Mouse (Mus musculus) spleen, postnatal 10 days (tissue): Measurements from ENCODE around the gene Cnfn.

Experiments used
- DNase-seq, 2 experiments: peaks; one replicate each; pipeline ENCODE4 v3.0.0; 2021 to 2022; ENCODE audit warnings: low spot score in 2 of 2

Cnfn gene

DNA sequence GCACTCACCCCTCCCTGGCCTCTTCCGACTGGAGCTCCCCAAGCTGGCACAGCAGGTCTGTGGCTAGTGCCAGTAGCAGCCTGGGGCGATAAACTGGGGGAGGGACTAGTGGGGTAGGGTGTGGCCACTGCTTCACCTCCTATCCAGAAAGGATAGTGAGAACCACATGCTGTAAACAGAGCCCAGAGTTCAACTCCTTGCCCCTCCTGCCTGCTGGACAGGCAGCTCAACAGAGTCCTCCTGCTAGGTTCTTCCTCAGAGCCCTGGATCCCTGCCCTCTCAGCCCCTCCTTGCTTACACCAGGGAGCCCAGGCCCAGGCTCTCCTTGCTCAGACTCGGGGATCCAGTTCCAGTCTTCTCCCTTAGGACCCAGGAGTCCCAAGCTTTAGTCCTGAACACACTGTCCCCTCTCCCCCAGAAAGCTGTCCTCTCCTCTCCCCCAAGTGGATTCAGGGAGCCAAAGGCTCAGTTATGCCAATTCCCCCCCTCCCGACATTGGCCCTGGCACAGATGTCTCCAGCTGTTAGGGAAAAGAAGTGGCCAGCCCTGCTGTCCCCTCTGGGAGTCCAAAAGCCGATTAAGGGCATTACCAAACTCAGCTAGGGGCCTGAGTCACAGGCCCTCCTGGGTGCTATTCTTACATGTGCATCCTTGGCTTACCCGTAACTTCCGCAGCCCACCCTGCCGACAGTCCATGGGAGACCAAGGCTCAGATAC, 20.7 kb upstream of the Cnfn start:
- peak in 1 of 2 experiments; percentile 72 for DNase-seq

DNA sequence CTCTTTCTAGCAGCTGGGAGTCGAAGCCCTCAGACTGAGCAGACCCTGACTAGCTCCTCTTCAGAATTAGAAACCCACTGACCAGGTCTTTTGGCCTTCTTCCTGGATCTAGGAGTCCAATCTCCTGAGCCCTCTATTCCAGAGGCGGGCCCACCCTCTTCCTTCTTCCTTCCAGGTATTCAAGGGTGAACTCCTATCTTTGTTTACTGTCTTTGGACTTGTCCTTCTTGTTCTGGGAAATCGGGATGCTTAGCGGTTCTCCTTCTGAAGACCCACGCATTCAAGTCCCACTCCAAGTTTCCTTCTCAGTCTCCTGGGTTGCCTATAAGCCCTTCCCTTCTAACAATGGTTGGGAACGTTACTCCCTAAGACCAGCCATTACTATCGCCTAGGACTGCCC, 19.4 kb upstream of the Cnfn start:
- no peak for DNase-seq

DNA sequence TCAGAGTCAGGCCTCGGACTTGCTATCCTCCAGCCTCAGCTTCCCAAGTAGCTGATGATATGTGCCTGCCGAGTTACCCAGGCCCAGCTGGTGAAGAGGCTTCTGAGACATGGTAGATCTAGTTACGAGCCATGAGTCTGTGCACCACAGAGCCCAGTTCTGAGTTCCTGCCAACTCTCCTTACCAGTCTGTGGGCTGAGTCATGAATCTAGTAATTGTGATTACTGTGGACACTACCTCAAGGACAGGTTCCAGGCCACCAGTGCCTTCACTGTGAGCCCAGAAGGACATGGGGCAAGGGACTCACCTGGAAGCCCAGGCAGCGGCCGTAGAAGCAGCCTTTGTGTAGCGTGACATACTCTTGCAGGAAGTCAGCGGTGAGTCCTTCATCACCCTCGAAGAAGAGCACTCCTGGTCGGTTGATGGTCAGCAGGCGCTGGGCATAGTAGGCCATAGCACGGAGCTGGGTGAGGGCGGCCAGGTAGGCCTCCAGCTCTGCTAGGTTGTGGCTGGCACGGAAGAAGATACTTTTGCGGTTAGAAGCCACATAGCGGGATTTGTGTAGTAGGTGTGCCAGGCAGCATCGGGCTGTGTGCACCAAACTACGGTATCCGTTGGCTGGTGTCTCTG, 18.4 kb upstream of the Cnfn start:
- no peak for DNase-seq

DNA sequence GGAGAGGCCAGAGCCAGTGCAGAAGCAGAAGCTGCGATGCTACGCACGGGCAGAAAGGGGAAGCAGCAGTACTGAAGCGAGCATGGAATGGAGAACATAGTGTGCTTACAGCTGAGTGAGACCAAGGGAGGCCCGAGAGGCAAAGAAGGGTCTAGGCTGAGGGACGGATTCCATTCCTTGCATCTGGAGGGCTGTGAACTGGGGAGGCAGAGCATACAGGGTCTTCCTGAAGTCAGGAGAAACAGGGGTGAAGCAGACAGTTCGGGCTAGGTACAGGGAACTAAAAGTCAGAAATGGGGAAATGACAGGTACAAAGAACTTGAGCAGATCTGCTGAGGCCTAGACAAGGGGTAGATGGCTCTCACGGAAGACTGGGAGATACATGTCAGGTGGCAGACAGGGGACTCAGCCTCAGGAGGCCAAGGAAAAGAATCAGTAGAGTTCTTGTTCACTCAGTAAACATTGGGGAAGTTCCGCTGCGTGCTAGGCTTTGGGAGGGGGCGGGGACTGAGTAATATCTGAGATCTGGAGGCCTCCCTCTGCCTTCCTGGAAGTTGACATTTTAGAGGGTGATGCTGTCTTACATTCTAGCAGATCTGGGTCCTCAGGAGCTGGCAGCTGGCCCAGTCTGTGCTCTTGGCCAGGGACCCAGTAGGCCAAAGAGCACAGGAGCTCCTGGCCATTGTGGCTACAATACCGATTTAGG, 16.5 kb upstream of the Cnfn start:
- DNase-seq = peak in 1 of 2 experiments; percentile 62

DNA sequence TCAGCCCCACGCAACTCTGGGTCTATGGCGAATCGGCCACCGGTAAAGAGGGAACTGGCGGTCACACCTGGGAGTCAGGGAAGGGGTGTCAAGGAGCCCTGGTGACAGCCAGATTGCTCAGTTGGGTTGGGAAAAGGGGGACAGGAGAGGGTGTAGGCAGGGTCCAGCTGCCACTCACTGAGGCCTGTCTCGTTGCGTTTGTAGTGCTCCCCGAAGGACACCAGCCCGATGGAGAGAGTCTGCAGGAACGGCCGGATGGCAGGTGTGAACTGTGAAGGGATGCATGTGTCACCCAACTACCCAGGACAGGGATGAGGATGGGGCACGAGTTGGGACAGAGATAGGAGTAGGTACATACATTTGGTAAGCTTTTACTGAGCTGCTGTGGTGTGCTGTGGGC, 15.7 kb upstream of the Cnfn start:
- DNase-seq = no peak

DNA sequence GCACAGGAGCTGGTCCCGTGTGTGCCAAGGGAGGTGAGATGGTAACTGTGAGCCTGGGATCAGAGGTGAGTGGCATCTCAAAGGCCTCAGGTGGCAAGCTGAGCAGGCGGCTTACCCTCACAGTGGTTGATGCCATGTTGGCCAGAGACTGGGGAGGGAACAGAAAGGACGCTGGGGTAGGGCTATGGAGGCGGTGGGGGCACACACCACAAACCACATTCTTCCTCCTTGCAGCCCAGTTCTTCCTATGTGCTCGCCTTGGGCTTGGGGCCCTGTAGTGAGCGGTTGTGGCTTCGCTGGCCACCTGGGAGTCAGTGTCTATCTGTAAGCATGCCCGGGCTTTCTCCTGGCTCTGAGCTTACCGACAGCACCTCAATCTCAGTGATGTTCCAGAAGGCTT, 15.3 kb upstream of the Cnfn start:
- no peak for DNase-seq

DNA sequence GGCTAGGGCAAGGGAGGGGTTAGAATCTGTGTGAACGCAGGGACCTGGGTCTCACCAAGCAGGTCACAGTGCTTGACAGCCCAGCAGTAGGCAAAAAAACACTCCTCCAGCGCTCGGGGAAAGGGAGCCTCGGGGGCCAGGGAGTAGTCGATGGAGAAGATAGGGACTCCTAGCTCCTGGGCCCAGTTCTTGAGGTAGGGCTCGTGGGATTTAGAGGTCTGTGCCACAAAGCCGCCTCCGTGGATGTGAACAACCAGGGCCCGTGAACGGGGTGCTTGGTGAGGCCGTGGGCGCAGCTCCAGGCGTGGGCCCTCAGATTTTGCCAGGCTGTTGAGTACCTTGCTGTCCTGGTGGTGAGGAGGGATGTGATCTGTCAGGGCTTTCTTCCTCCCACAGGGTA, 14.8 kb upstream of the Cnfn start:
- no peak for DNase-seq

DNA sequence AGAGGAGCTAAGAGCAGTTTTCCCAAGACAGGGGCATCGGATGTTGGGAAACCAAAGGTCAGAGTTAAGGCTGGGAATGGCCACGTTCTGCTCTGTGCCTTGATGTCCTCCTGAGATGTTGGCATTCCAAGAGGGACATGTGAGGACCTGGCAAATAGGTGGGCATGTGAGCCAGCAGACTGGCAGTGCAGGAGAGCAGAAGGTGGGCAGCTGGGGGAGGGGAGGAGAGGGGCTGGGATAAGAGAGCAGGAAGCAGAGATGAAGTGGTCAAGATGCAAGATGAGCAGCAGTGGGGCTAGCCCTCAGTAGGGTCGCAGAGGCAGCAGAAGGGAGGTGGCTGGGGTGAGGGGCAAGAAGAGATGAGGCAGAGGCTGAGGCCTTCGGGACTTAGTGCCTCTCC, 14.4 kb upstream of the Cnfn start:
- no peak for DNase-seq

DNA sequence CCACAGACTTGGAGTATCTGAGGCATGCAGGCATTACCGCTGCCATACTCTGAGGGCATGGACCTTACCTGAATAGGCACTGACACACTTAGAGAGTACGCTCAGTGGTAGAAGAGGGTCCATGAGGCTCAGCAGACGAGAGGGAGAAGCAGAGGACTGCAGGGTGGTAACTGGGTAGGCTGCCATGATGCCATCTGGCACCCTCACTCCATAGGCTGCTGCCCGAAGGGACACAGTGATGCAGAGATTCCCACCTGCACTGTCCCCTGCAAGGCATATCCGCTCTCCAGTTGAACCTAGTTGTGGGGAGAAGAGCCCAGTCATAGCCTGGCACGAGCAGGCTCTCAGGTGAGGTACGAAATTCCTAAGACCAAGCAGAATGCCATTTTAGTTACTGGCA, 13.9 kb upstream of the Cnfn start:
- no peak for DNase-seq

DNA sequence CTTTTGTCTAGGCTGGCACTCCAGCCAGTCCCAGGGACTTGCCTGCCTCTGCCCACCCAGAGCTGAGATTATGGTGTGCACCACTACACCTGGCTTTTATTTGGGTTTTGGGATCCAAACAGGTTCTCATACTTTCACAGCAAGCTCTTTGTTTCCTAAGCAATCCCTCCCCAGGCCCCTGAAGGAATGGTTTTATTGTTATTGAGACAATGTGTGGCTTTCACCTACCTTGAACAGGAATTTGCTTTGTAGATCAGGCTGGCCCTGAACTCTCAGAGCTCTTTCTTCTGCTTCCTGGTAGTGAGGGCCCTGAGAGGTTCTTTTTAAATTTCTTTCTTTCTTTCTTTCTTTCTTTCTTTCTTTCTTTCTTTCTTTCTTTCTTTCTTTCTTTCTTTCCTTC, 13.0 kb upstream of the Cnfn start:
- DNase-seq = no peak

DNA sequence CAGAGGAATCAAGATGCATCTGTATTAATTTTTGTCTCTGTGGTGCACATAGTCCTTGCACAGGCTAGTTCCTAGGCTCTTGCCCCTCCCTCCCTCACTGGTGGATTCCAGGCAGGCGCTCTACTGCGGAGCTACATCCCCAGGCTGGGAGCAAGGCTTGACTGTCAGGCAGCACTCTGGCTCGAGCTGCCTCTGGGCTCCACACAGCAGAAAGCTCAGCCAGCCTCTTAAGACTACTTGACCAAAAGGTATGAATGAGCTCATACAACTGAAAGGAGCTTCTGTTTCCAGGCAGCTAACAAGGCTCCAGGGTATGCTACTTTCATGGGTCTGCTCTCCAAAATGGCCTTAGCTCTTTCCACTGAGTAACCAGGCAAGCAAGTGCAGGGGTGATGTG, 11.8 kb upstream of the Cnfn start:
- no peak for DNase-seq

DNA sequence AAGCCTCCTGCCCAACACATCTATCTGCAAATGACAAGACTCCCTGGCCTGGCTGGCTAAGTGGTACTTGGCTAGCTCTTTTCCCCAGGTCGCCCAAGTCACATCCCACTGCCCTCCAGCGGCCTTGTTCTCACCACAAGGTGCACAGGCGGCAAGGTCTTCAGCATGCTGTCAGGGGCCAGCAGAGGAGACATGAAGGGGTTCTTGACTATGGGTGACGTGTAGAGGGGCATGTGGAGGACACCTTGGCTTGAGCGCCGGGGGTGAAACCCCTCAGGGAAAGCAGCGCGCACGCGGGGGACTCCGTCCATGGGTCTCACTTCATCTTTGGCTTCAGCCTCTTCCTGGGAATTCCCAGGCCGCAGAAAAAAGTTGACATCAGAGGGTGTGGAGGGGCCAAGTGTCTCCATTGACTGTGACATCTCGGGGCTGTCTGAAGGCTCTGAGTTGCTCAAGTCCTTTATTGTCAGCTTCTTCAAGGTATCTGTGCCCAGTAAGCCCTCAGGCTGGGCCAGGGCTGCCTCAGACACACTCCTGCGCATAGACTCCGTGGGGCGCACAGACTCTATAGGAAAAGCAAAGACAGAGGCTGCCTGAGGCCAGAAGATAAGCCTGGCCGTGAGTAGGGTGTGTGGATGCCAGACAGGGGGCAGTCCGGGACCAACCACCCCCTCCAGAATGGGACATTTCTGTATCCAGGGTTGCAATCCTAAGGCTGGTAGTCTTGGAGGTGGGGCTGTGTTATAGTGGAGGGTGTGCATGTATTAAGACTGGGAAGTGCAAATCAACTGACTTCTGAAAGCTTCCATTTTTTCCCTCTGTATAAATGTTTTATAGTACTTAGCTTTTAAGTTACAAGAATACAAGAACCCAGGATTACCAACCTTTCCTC, 11.1 kb upstream of the Cnfn start:
- DNase-seq = no peak

DNA sequence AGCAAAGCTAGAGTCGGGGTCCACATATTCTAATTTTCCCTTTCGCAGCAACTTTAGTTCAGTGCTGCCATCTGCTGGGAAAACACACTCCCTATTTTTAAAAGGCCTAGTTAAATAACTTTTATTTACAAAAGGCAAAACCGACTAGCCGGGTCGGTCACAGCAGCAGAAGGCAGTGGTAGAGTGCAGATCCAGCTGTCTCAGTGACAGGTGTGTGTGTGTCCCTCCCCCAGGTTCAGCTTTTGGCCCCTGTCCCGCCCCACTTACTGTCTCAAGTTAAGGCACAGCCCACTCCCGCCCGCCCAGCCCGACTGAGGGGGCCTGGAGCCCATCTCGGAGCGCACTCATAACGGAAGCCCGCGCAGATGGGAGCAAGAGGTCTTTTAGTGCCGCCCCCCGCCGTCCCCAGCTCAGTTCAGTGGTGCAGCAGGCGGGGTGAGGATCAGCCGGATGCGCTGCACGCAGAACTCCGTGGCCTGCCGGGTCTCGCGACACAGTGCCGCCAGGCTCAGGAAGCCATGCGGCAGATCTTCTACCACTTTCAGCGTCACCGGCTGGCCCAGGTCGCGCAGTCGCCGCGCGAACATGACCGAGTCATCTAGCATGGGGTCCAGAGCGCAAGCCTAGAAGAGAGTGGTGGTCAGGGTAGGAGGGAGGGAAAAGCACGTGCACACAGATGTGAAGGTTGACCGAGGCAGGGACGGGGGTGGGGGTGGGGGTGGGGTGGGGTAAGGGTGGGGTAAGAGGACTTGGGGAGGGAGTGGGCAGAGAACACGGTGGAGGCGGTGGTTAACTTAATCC, 10.2 kb upstream of the Cnfn start:
- peak in 1 of 2 experiments; percentile 72 for DNase-seq

DNA sequence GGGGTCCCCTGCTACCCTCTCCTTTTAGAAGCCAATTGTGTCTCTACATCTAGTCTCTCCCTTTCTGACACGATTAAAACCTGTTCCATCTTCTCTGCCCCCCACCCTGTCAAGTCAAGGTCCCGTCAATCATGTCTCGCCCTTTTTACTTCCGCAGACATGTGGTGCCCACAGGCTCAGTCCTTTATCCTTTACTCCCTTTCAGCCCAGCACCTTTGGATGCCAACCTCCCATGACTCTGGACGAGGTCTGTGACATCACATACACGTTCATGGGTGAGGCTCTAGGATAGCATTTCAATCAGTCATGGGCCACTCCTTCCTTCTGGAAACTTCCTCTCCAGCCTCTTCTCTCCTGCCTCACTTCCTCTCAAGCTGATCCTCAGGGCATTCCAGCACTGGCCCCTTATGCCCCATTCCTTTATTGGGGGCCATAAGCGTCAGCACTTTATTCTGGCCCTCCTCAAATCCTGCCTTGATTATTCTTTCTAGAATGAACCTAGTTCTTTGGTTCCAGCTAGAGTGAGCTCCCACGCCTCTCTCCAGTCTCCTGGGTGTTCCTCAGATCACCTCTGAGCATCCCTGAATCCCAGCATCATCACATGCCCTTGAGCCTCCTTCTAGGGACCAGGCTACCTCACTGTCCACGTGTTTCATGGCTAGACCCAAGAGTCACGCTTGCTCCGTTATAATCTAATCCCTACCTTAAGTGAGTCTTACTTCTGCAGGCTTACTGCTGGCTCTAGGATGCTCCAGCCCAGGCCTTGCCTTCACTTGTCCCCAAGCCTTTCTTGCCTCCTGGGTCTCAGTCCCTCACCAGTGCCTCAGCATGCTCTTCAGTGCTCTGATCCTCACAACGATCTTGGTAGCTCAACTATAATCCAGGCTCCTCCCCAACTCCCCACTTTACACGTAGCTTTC, 8.9 kb upstream of the Cnfn start:
- no peak for DNase-seq

DNA sequence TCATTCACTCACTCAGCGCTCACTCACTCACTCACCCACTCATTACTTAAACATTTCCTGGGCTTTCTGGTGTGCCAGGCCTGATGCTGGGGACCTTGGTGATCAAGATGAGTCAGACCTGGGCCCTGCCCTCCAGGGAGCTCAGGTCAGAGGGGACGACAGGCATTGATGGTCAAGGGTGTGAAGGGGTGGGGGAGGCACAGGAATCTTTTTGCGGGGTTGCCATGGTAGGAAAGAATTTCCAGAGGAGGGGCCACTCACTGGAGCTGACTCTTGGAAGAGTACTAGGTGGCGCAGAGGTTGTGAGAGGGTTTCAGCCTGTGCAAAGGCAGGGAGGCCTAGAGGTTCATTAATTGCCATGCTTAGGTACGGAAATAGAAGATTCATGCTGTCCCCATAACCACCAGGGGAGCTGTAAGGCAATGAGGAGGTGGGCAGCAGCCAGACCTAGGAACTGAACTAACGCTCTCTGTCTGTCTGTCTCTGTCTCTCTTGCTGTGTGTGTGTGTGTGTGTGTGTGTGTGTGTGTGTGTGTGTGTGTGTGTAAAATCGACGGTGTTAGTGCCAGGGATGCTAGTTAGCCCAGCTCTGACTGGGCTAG, 7.7 kb upstream of the Cnfn start:
- no peak for DNase-seq

DNA sequence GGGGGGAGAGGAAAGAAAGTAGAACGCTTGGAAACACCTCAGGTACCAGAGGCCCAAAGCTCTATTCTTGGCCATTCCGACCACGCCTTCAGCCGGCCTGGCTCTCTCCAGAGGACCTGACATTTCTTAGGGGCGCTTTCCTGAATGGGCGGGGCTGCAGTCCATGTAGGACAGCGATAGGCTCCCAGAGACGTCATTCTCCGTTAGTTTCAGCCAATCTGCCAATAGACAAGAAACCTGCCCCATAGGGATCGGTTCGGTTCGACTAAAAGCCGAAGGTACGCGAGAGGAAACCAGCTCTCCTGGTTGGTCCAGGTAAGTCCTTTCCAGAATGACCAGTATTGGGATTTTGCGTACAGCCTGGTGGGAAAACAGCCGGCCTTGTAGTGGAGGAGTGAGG, 7.0 kb upstream of the Cnfn start:
- peak in 1 of 2 experiments; percentile 52 for DNase-seq

DNA sequence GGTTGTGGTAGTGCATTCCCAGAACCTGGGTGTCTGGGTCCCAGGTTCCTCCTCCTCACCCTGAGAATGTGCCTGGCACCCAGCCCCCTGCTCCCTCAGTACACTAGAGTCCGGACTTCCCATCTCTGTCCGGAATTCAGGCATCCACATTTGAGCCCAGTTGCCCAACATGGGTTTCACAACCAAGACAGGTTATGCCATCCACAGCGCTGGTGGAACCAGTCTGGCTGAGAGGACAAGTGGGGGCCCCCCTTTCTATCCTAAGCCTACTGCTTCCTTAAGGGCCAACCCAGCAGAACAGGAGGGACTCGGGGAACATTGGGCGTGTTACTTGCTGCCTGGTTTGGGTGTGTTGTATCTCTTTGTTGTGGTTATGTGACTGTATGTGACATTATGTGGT, 2.9 kb upstream of the Cnfn start:
- DNase-seq = no peak

DNA sequence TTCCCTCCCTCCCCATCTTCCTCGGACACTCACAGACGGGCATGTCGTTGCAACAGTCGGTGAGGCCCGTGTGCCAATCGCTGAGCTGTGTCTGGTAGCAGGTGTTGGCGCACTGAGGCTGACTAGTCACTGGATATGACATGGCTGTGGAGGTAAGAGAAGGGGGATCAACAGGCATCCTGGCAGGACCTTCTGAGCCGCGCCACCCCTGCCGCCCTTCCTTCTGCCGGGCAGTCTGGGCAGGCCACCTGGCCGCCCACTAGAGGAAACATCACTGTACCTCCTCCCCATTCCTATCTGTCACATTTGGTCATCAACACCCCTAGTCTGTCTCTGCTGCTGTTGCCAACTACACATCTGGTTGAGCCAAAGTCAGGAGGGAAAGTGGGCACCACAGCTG, 1.2 kb downstream of the Cnfn start:
- DNase-seq = no peak

DNA sequence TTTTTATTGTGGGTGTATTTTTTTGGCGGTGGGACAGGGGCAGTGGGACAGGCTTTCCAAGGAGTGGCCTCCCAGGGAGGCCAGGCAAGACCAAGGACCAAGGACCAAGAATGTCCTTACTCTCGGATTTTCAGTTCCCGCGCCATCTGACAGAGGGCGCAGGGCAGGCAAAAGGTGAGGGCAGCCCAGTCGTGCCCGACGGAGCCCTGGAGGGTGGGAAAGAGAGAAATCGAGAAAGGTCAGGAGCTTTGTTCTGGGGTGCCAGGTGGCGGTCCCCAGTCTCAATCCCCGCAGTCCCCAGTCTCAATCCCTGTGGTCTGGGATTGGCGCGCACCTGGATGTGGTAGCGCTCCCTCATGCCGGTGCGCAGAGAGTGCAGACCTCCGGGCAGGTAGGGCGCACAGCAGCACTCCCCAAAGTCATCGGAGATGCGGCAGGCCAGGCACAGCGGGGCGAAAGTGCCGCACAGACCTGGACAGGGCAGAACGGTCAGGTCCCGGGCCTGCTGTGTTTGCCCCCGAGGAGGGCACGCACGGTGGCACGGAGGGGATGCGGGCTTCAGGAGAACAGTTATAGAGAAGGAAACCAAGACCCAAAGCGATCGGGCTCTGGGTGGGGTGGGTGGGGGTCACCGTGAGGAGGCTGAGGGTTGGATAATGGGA, 1.8 kb downstream of the Cnfn start:
- DNase-seq = peak in 1 of 2 experiments; percentile 44
